Mouse (Mus musculus) cortical plate, adult 2 months (tissue): ENCODE measurements around the gene Olfr263.

ENCODE experiments used
- CTCF ChIP-seq: fragments of 200-500 bp; IDR thresholded peaks from 2 replicates; pipeline ENCODE4 v1.5.1; 2011; ENCODE audit warnings: mild to moderate bottlenecking, control low read depth, low read length; ENCODE audit not compliant: insufficient read depth; ENCODE audit errors: extremely low read depth
- POLR2A ChIP-seq: fragments of 200-500 bp; IDR thresholded peaks from 2 replicates; pipeline ENCODE4 v1.6.1; 2011; ENCODE audit warnings: mild to moderate bottlenecking, low read length, control low read depth; ENCODE audit not compliant: insufficient read depth; ENCODE audit errors: extremely low read depth

DNA sequence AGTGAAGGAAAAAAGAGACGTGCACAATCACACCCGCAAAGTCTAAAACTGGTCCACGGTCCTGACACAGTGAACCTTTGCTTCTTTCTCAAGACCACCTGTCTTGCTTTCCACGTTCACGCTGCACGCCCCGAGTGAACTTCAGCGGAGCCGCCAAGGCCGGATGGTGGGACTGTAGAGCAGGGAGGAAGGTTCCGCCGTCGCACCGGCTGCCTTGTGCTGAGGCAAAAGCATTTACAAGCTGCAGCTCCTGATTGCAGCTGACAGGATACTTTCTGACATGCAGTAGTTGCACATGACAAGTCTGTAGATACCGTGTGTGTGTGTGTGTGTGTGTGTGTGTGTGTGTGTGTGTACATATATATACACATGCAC is 41.7 kb downstream of the Olfr263 start:
- TF ChIP-seq CTCF (no peak), POLR2A (no peak)
